Mouse (Mus musculus) right cerebral cortex, adult 2 months (tissue): ENCODE measurements around the gene Arid5b.

Experiments
- DNase-seq, 2 experiments: peaks; one replicate each; pipeline ENCODE4 v3.0.0; 2021 to 2022; ENCODE audit warnings: low spot score in 2 of 2

Gene Arid5b

GRCm38 (mm10) chr10:68236956-68237455, 41.5 kb downstream of the Arid5b start:
- DNase-seq, result no peak

- DNase-seq, result no peak
Measured at GRCm38 (mm10) chr10:68231385-68232182, 47.0 kb downstream of the Arid5b start.

GRCm38 (mm10) chr10:68230653-68231384, 47.7 kb downstream of the Arid5b start:
- no peak for DNase-seq

GRCm38 (mm10) chr10:68229640-68230565, 48.6 kb downstream of the Arid5b start:
- DNase-seq, result no peak

- DNase-seq, result no peak
Measured at GRCm38 (mm10) chr10:68222676-68223075, 55.9 kb downstream of the Arid5b start.

- DNase-seq, result no peak
Measured at GRCm38 (mm10) chr10:68222012-68222411, 56.5 kb downstream of the Arid5b start.

- no peak for DNase-seq
Measured at GRCm38 (mm10) chr10:68219327-68219726, 59.2 kb downstream of the Arid5b start.

- no peak for DNase-seq
Measured at GRCm38 (mm10) chr10:68218678-68219077, 59.9 kb downstream of the Arid5b start.

- DNase-seq, result no peak
Measured at GRCm38 (mm10) chr10:68214809-68215468, 63.6 kb downstream of the Arid5b start.

- no peak for DNase-seq
Measured at GRCm38 (mm10) chr10:68212061-68212915, 66.3 kb downstream of the Arid5b start.

- DNase-seq, result no peak
Measured at GRCm38 (mm10) chr10:68211514-68211913, 67.0 kb downstream of the Arid5b start.

GRCm38 (mm10) chr10:68210025-68210642, 68.4 kb downstream of the Arid5b start:
- no peak for DNase-seq

- no peak for DNase-seq
Measured at GRCm38 (mm10) chr10:68208670-68209065, 69.9 kb downstream of the Arid5b start.

- peak in 1 of 2 experiments; percentile 19 for DNase-seq
Measured at GRCm38 (mm10) chr10:68207803-68208669, 70.5 kb downstream of the Arid5b start.

- no peak for DNase-seq
Measured at GRCm38 (mm10) chr10:68204391-68204790, 74.1 kb downstream of the Arid5b start.

GRCm38 (mm10) chr10:68203860-68204259, 74.7 kb downstream of the Arid5b start:
- DNase-seq, result no peak

GRCm38 (mm10) chr10:68203322-68203721, 75.2 kb downstream of the Arid5b start:
- no peak for DNase-seq

GRCm38 (mm10) chr10:68199440-68199839, 79.1 kb downstream of the Arid5b start:
- DNase-seq, result no peak

- no peak for DNase-seq
Measured at GRCm38 (mm10) chr10:68196324-68196723, 82.2 kb downstream of the Arid5b start.
